ENCODE assay signal across 8 mouse cellular contexts in genomic region chr10:18317961-18318915, GRCm38 (mm10). TPM values are rescaled to one million over a fixed set of nuclear protein-coding genes. Genes with fewer than 3 reads are reported as not detected.
DNase-seq lines count a peak whose midpoint lies in the region; ATAC-seq lines count a peak whose summit lies in the region.

No protein-coding gene starts in this region.

- H3K4me1 ChIP-seq in forebrain, embryonic 13.5 days: peaks cover 14% of the 10 kb centered on the region

- H3K4me2 ChIP-seq in forebrain, embryonic 13.5 days: peak overlapping the region; percentile 98

- no peaks in the 10 kb centered on the region for H3K9me3 ChIP-seq in forebrain, embryonic 13.5 days (replicated peaks)

- peak; percentile 6 to 14 for DNase-seq in B cell, adult 2 months
- DNase-seq in adrenal gland, adult 8-10 months: peak; percentile 42
- DNase-seq in heart, postnatal 25 days (ENCODE audit: low spot score): peak; percentile 45
- DNase-seq in kidney, postnatal 4 days: peak; percentile 80 to 86
- DNase-seq in lung, postnatal 25 days (ENCODE audit: low spot score): peak; percentile 65
- DNase-seq in right cerebral cortex, adult 2 months (ENCODE audit: low spot score in 2 of 2): peak; percentile 27 to 32
- DNase-seq in urinary bladder, postnatal 4 days (ENCODE audit: low spot score in 2 of 2): peak; percentile 58 to 66

- H3K27ac ChIP-seq in forebrain, embryonic 13.5 days: peak overlapping the region; percentile 40; the same call in 1 of the 2 replicates

- 2% methylated on average over 54 of the region's 89 CpGs for WGBS in forebrain, embryonic 13.5 days

- peak; percentile 78 for ATAC-seq in forebrain, embryonic 13.5 days

- peaks cover 9% of the 10 kb centered on the region; the same call in 1 of the 2 replicates for H3K27me3 ChIP-seq in forebrain, embryonic 13.5 days

- peak overlapping the region; percentile 82 for H3K9ac ChIP-seq in forebrain, embryonic 13.5 days

- intact Hi-C loops in heart, postnatal 25 days (cut with DNase I): loop anchor here (5.0 kb wide), 1 partner anchor 81 kb away; no protein-coding TSS in a partner anchor

- H3K4me3 ChIP-seq in forebrain, embryonic 13.5 days: peak overlapping the region; percentile 54

- no peaks in the 10 kb centered on the region for H3K36me3 ChIP-seq in forebrain, embryonic 13.5 days (ENCODE audit: poor library complexity, severe bottlenecking)

RNA-seq across cellular contexts. Expression of gene Nhsl1, which starts 0.5 kb away (rescaled TPM):
- total RNA-seq in adrenal gland, adult 8-10 months (2022): 1 to 10 TPM; 2.2 to 5.6 (median 3.6) TPM
- 14.2 and 16.3 TPM in 2 replicates for polyA plus RNA-seq in forebrain, embryonic 13.5 days (2015; fragmentation: Nextera tagmentation; extraction: Ambion mirVana)
- 10 to 100 TPM; 19.2 to 21.4 TPM for total RNA-seq in heart, postnatal 25 days (2021)

Comparison
In these comparisons a context has a peak if more than half of its experiments do, and no peak if none do; other contexts are left out.
1. Peak in every context shown above with its lines: DNase-seq, ATAC-seq, H3K4me3 ChIP-seq and H3K27ac ChIP-seq.
2. DNase-seq: peak in every context shown above with its lines; median percentile 83 in kidney, postnatal 4 days; 65 in lung, postnatal 25 days; 62 in urinary bladder, postnatal 4 days; 45 in heart, postnatal 25 days; 42 in adrenal gland, adult 8-10 months; 30 in right cerebral cortex, adult 2 months; 10 in B cell, adult 2 months.